Mouse (Mus musculus) cortical plate, adult 2 months (tissue): ENCODE results near the gene Ntsr1.

Source experiments
- CTCF ChIP-seq: fragments of 200-500 bp; IDR thresholded peaks from 2 replicates; pipeline ENCODE4 v1.5.1; 2011; ENCODE audit warnings: mild to moderate bottlenecking, control low read depth, low read length; ENCODE audit not compliant: insufficient read depth; ENCODE audit errors: extremely low read depth
- POLR2A ChIP-seq: fragments of 200-500 bp; IDR thresholded peaks from 2 replicates; pipeline ENCODE4 v1.6.1; 2011; ENCODE audit warnings: mild to moderate bottlenecking, low read length, control low read depth; ENCODE audit not compliant: insufficient read depth; ENCODE audit errors: extremely low read depth

DNA sequence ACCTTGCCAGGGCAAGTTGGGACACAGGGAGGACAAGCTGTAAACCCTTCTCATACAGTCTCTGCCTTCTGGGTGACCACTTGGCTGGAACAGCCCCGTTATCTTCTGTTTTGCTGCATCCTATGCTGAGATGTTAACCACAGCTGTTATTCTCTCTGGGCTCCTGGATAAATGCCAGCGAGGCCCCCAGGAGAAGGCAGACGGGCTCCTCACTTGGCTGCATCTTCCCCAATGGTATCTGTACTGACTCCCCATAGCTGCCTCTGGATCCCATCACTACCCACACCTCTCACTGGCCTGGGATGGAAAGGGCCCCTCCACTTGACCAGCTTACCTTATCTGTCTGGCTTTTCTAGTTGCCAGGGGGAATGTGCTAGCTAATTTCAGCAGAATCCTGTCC lies 13.2 kb downstream of the Ntsr1 start:
- TF ChIP-seq POLR2A (no peak), CTCF (no peak)
